Mouse (Mus musculus): ENCODE measurements around the gene Slc25a53. TPM values are rescaled to one million over a fixed set of nuclear protein-coding genes. Genes with fewer than 3 reads are reported as not detected.

The Slc25a53 gene
- total RNA-seq (2021) = 10 to 100 TPM; 23.0 to 32.1 TPM

- intact Hi-C loops (cut with DNase I) = loop anchor here (1.0 to 5.0 kb wide), 2 partner anchors 11 to 296 kb away; partner anchors contain the start of genes Fam199x and Morf4l2
- peak; percentile 80 to 87 for DNase-seq (ENCODE audit: low spot score in 2 of 2)
Measured at GRCm38 (mm10) chrX:137038000-137038483, at the start of gene Slc25a53. Slc25a53 (minus strand) TSS chrX:137038302.

- peak; percentile 17 to 73 for DNase-seq (ENCODE audit: low spot score in 2 of 2)
- intact Hi-C loops (cut with DNase I) = no loop called here
Measured at GRCm38 (mm10) chrX:137063202-137063601, 25.1 kb upstream of the Slc25a53 start.

- intact Hi-C loops (cut with DNase I) = loop anchor here (1.0 to 5.0 kb wide), 2 partner anchors 11 to 93 kb away; partner anchors contain the start of gene Slc25a53
- DNase-seq (ENCODE audit: low spot score in 2 of 2) = peak; percentile 55 to 68
Measured at GRCm38 (mm10) chrX:137049425-137050225, 11.5 kb upstream of the Slc25a53 start, which contains the start of gene Fam199x. Fam199x (plus strand) TSS chrX:137049594.

GRCm38 (mm10) chrX:137049060-137049424, 10.9 kb upstream of the Slc25a53 start:
- DNase-seq (ENCODE audit: low spot score in 2 of 2) = peak in 1 of 2 experiments; percentile 4

GRCm38 (mm10) chrX:137038502-137038901, 400 bp upstream of the Slc25a53 start:
- DNase-seq (ENCODE audit: low spot score in 2 of 2) = no peak
- intact Hi-C loops (cut with DNase I) = loop anchor here (1.0 to 5.0 kb wide), 2 partner anchors 11 to 296 kb away; partner anchors contain the start of genes Fam199x and Morf4l2

More at GRCm38 (mm10) chrX:137049060-137049424, 10.9 kb upstream of the Slc25a53 start:
- intact Hi-C loops (cut with DNase I) = loop anchor here (1.0 to 5.0 kb wide), 2 partner anchors 11 to 93 kb away; partner anchors contain the start of gene Slc25a53

GRCm38 (mm10) chrX:137037470-137037999, 567 bp downstream of the Slc25a53 start:
- DNase-seq (ENCODE audit: low spot score in 2 of 2) = no peak
- intact Hi-C loops (cut with DNase I) = loop anchor here (5.0 kb wide), 1 partner anchor 295 kb away; the partner anchor contains the start of gene Morf4l2

GRCm38 (mm10) chrX:137034322-137034721, 3.8 kb downstream of the Slc25a53 start:
- intact Hi-C loops (cut with DNase I) = no loop called here
- DNase-seq (ENCODE audit: low spot score in 2 of 2) = no peak

GRCm38 (mm10) chrX:137031726-137032125, 6.4 kb downstream of the Slc25a53 start:
- intact Hi-C loops (cut with DNase I) = no loop called here

GRCm38 (mm10) chrX:137030916-137031315, 7.2 kb downstream of the Slc25a53 start:
- intact Hi-C loops (cut with DNase I) = no loop called here
- no peak for DNase-seq (ENCODE audit: low spot score in 2 of 2)

More at GRCm38 (mm10) chrX:137031726-137032125, 6.4 kb downstream of the Slc25a53 start:
- no peak for DNase-seq (ENCODE audit: low spot score in 2 of 2)

- intact Hi-C loops (cut with DNase I) = loop anchor here (2.0 to 10.0 kb wide), 5 partner anchors 42 to 425 kb away; partner anchors contain the start of genes Morf4l2, Tceal3, Tmsb15b1 and Tmsb15b2
- peak; percentile 43 to 51 for DNase-seq (ENCODE audit: low spot score in 2 of 2)
Measured at GRCm38 (mm10) chrX:137019310-137019709, 18.8 kb downstream of the Slc25a53 start.

- no peak for DNase-seq (ENCODE audit: low spot score in 2 of 2)
- intact Hi-C loops (cut with DNase I) = loop anchor here (2.0 to 10.0 kb wide), 5 partner anchors 40 to 423 kb away; partner anchors contain the start of genes Morf4l2, Tceal3, Tmsb15b1 and Tmsb15b2
Measured at GRCm38 (mm10) chrX:137017668-137018067, 20.4 kb downstream of the Slc25a53 start.

- intact Hi-C loops (cut with DNase I) = loop anchor here (5.0 to 10.0 kb wide), 4 partner anchors 38 to 420 kb away; partner anchors contain the start of genes Morf4l2, Tceal3, Tmsb15b1 and Tmsb15b2
- peak; percentile 65 to 69 for DNase-seq (ENCODE audit: low spot score in 2 of 2)
Measured at GRCm38 (mm10) chrX:137015099-137015709, 22.9 kb downstream of the Slc25a53 start.

- intact Hi-C loops (cut with DNase I) = no loop called here
- no peak for DNase-seq (ENCODE audit: low spot score in 2 of 2)
Measured at GRCm38 (mm10) chrX:136996256-136996655, 41.8 kb downstream of the Slc25a53 start.

- peak in 1 of 2 experiments; percentile 22 for DNase-seq (ENCODE audit: low spot score in 2 of 2)
- intact Hi-C loops (cut with DNase I) = no loop called here
Measured at GRCm38 (mm10) chrX:136993641-136994040, 44.5 kb downstream of the Slc25a53 start.

GRCm38 (mm10) chrX:136992978-136993547, 45.0 kb downstream of the Slc25a53 start, which contains the start of gene Zcchc18:
Zcchc18 (plus strand) TSS chrX:136993155.
- DNase-seq (ENCODE audit: low spot score in 2 of 2) = peak; percentile 81 to 93
- intact Hi-C loops (cut with DNase I) = no loop called here

GRCm38 (mm10) chrX:136992191-136992965, 45.7 kb downstream of the Slc25a53 start:
- no peak for DNase-seq (ENCODE audit: low spot score in 2 of 2)
- intact Hi-C loops (cut with DNase I) = no loop called here

- no peak for DNase-seq (ENCODE audit: low spot score in 2 of 2)
- intact Hi-C loops (cut with DNase I) = no loop called here
Measured at GRCm38 (mm10) chrX:136991274-136991673, 46.8 kb downstream of the Slc25a53 start.

GRCm38 (mm10) chrX:136986039-136986438, 52.1 kb downstream of the Slc25a53 start:
- no peak for DNase-seq (ENCODE audit: low spot score in 2 of 2)
- intact Hi-C loops (cut with DNase I) = no loop called here
